Mouse (Mus musculus) urinary bladder, postnatal 4 days (tissue): ENCODE results near the gene Actl10.

Source experiments
- DNase-seq, 2 experiments: peaks; one replicate each; pipeline ENCODE4 v3.0.0; 2021 to 2022; ENCODE audit warnings: low spot score in 2 of 2

Gene Actl10

GRCm38 (mm10) chr2:154550937-154551336, 639 bp upstream of the Actl10 start:
- DNase-seq, result no peak

DNA sequence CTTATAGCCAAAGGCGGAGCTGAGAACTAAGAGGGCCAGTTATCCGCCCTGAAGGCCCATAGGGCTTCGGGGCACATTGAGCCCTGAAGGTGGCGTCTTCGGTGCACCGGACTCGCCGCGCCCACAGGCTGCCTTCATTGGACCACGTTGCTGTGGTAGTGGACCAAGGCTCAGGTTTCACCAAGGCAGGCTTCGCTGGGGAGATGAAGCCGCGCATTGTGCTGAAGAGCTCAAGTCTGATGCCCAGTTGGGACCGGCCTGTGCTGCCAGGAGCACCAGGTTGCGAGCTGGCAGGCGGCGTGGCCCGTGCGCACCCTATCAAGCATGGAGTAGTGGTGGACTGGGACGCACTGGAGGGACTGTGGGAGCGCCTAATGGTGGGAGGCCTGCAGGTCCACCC, 351 bp downstream of the Actl10 start:
- DNase-seq, result no peak

- DNase-seq, result peak; percentile 57 to 67
These were observed 890 bp downstream of the Actl10 start for GRCm38 (mm10) chr2:154552424-154552907.

GRCm38 (mm10) chr2:154555235-154555634, 3.7 kb downstream of the Actl10 start:
- no peak for DNase-seq

DNA sequence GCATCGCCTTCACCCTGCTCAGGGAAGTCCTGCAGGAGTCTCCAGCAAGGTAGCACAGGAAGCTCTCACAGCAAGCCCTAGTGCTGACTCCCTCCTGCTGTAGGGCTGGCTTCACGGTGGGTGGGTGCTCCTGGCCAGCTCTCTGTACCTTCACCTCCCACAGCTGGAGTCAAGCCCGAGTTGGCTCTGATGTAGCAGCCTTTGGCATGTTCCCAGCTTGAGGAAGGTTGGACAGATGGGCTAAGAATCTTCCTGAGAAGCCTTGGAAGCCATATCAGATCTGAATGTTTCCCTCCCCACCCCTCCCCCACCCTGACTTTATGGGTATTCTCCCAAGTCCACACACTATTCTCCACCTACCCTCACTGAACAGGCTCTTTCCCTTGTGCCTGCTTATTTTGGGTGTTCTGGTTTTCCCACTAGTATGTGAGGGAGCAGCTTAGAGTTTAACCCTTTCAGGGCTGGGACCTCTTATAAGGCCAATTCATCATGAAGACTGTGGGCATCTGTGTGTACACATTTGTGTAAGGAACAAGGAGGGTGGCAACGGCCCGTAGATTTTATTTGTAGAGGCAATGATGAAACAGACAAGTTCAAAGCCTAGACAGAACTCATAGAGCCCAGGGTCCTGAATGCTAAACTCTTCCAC, 5.7 kb downstream of the Actl10 start:
- peak in 1 of 2 experiments; percentile 60 for DNase-seq

DNA sequence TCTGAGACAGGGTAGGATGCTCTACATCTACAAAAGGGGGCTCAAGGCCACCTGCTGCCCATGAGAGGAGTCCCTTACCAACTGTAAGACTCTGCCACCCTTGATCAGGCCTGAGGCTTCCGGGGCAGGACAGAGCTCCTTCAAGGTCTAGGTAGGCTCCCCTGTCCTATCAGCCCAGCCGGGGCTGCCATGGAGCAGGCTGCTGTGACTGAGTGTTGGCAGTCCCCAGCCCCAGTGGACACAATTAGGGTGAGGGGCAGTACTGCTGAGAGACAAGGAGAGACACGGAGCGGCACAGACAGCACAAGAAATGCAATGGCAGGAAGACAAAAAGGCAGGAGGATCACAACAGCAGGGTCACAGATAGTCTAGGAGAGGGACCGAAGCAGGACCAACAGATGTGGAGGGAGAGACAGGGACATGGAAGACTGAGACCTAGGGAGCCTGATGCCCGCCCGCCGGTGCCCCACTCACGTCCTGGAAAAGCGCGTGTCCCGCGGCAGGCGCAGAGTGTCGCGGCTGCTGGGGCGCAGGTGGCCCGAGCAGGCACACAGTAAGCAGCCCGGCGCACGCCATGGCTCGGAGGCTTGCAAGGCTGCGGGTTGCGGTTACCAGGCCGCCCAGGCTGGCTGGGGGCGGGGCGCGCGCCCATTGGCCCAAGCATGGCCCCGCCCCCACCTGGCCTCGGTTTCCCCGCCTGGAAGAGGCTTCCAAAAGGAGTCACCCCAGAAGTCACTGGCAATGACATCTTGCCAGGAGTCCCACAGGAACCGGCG, 6.9 kb downstream of the Actl10 start, which contains the start of gene Necab3:
Gene Necab3 (minus strand): TSS at position 627 of the 776 bp plus-strand sequence.
- DNase-seq, result no peak

DNA sequence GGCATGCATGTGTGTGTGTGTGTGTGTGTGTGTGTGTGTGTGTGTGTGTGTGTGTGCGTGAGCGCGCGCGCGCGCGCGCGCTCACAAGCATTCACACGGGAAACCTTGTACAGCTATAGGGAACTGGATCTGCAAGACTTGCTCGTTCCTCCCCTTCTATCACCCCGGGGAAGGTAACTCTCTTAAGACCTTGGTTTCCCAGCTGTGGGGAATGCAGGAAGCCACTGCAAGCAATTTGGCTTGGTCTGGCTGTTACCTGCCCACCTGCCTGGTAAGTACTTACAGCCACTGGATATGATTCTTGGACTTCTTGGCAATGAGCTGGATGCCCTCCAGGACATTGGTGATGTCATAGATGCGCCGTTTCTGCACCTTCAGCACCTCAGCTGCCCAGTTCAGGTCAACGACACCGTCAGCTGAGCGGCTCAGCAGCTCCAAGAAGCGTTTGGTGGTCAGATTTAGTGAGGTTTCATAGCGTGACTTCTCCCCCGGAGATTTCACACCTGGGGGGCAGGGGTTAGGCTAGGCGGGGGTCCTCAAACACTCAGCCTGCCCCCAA, 12.1 kb downstream of the Actl10 start:
- DNase-seq, result no peak

- DNase-seq, result no peak
These were observed 14.0 kb downstream of the Actl10 start for GRCm38 (mm10) chr2:154565562-154565961.

GRCm38 (mm10) chr2:154566641-154567040, 15.1 kb downstream of the Actl10 start:
- no peak for DNase-seq

- no peak for DNase-seq
These were observed 16.2 kb downstream of the Actl10 start for GRCm38 (mm10) chr2:154567766-154568165.

GRCm38 (mm10) chr2:154568329-154569070, 16.9 kb downstream of the Actl10 start:
- DNase-seq, result peak; percentile 50 to 74

GRCm38 (mm10) chr2:154569071-154569748, 17.6 kb downstream of the Actl10 start:
- peak; percentile 67 to 71 for DNase-seq

DNA sequence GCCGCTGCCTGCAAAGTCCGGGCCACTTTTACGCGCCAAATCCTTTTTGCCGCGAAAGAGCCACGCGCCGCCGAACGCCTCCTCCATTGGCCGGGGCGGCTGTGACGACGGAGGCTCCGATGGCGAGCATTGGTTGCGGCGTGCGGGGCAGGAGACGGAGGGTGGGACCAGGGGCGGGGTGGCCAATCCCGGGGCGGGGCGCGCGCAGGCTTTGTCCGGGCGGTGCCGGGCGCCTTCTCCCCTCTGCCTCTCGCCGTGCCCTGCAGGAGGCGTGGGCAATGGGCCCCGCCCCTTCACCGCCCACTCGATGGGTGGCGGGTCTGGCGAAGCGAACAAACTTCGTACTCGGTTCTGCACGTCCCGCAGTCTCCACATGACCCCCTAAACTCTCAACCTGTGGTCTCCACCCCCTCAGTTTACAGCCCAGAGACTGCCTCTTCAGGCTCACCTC, 18.3 kb downstream of the Actl10 start, which contains the start of gene E2f1:
Gene E2f1 (minus strand): TSS at position 57 of the 451 bp plus-strand sequence.
- DNase-seq, result peak; percentile 94 to 96

DNA sequence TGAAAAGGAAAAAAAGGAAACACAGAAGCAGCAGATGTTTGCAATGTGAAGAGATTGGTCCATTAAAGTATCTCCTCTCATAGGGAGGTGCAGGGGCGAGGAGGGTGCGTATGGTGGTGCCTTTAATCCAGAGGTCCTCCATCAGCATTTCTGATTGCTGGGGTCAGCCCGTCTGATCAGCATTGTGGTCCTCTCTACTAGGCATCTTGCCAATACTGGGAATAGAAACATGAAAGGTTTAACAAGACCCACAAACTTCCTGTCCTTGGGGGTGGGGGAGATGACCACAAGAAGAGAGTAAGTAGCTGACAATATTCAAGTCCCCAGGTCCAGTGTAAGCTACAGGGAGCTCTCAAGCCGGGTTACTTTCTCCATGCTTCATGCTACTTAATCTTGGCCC, 19.1 kb downstream of the Actl10 start:
- DNase-seq, result no peak

DNA sequence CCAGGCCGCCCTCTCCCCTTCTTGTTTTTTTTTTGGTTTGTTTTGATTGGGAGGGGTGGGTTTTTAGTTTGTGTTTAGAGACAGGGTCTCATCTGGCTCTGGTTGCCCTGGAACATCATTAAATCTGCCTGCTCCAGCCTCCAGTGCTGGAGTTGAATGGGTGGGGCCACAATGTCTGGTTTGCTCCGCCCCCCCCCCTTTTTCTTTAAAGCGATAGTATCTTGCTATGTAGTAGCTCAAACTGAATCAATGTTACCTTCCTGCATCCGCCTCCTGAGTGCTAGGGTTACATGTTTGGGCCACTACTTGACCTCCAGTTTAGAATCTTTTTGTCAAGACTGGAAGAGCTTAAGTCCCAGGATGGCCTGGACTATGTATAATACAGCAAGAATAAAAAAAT, 19.7 kb downstream of the Actl10 start:
- DNase-seq, result no peak

GRCm38 (mm10) chr2:154571976-154572375, 20.4 kb downstream of the Actl10 start:
- no peak for DNase-seq

- no peak for DNase-seq
These were observed 21.4 kb downstream of the Actl10 start for GRCm38 (mm10) chr2:154572996-154573395.

DNA sequence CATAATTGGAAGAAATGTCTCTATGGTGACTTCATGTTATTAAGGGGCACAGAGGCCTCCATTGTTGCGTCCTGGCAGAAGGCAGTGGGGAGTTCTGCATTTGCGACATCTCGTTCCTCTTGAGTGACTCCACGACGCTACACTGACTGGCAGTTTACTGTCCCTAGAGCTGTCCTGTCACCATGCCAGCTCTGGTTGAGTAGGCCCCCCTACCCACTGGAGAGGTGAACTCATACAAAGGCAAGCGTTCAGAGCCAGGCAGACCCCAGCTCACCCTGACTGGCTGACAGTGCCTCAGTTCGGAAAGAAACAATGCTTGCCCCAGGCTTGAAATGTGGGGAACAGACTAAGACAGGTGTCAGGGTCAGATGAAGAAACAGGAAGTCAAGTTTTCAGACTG, 22.7 kb downstream of the Actl10 start:
- DNase-seq, result no peak

GRCm38 (mm10) chr2:154576876-154577743, 25.5 kb downstream of the Actl10 start:
- DNase-seq, result no peak

- DNase-seq, result no peak
These were observed 26.1 kb downstream of the Actl10 start for GRCm38 (mm10) chr2:154577744-154578067.
